Mouse (Mus musculus) limb, embryonic 10.5 days (tissue): ENCODE data around the gene Igflr1. TPM values are rescaled to one million over a fixed set of nuclear protein-coding genes. Genes with fewer than 3 reads are reported as not detected.

ENCODE experiments used
- DNase-seq: peaks from one replicate; pipeline ENCODE4 v3.0.0-alpha.2; 2017; ENCODE audit warnings: low spot score
- H3K27ac ChIP-seq: fragments of 300-500 bp; sonication (generic); 2 replicates; pipeline ENCODE4 v1.5.1; 2016; ENCODE audit warnings: mild to moderate bottlenecking
- H3K27me3 ChIP-seq: fragments of 300-500 bp; sonication (generic); 2 replicates; pipeline ENCODE4 v1.6.1; 2016; ENCODE audit warnings: low read depth, mild to moderate bottlenecking; ENCODE audit not compliant: poor library complexity, severe bottlenecking
- H3K36me3 ChIP-seq: fragments of 300-500 bp; sonication (generic); 2 replicates; pipeline ENCODE4 v1.6.1; 2016; ENCODE audit warnings: mild to moderate bottlenecking, moderate library complexity
- H3K4me1 ChIP-seq: fragments of 300-500 bp; sonication (generic); 2 replicates; pipeline ENCODE4 v1.6.1; 2016
- H3K4me3 ChIP-seq: fragments of 300-500 bp; sonication (generic); 2 replicates; pipeline ENCODE4 v1.5.1; 2016; ENCODE audit warnings: mild to moderate bottlenecking, moderate library complexity
- H3K9me3 ChIP-seq: fragments of 300-500 bp; sonication (generic); replicated peaks from 2 replicates; pipeline ENCODE4 v1.6.1; 2016; ENCODE audit warnings: mild to moderate bottlenecking
- WGBS: fragments of 180-500 bp; shearing (Covaris S2); methylation state at CpG from one replicate; pipeline ENCODE4 v1.1.7; 2016; 5-methylcytosine and 5-hydroxymethylcytosine counted together
- polyA plus RNA-seq: library from polyadenylated mRNA; unstranded; fragments of >200 nt; fragmentation: Nextera tagmentation; extraction: Ambion mirVana; gene quantifications from 2 replicates; pipeline ENCODE4 v1.2.1, GENCODE M21; 2016

Gene Igflr1
- polyA plus RNA-seq, 1 experiment from 2014 or later, result 5.7 TPM

GRCm38 (mm10) chr7:30534633-30535577 lies 30.3 kb upstream of the Igflr1 start, which contains the start of gene Arhgap33:
Arhgap33 (minus strand) TSS chr7:30535060.
- peak; percentile 97 for DNase-seq

GRCm38 (mm10) chr7:30540572-30540971 lies 24.7 kb upstream of the Igflr1 start:
- DNase-seq, result no peak
- no peak overlapping the region for H3K4me3 ChIP-seq
- H3K27ac ChIP-seq, result no peak overlapping the region
- peaks cover 3% of the 10 kb centered on the region for H3K4me1 ChIP-seq
- 85% methylated on average over 7 of the region's 7 CpGs for WGBS
- no peaks in the 10 kb centered on the region for H3K9me3 ChIP-seq
- H3K27me3 ChIP-seq, result no peaks in the 10 kb centered on the region
- peaks cover 62% of the 10 kb centered on the region for H3K36me3 ChIP-seq

More at GRCm38 (mm10) chr7:30534633-30535577, 30.3 kb upstream of the Igflr1 start, which contains the start of gene Arhgap33:
- H3K27ac ChIP-seq, result peak within 1 kb of the TSS; percentile 90
- H3K4me3 ChIP-seq, result peak within 1 kb of the TSS; percentile 71
- H3K36me3 ChIP-seq, result peaks cover 52% of the 10 kb centered on the region
- peaks cover 11% of the 10 kb centered on the region for H3K27me3 ChIP-seq
- H3K9me3 ChIP-seq, result no peaks in the 10 kb centered on the region
- peaks cover 26% of the 10 kb centered on the region for H3K4me1 ChIP-seq
- WGBS, result under 1% methylated on average over 71 of the region's 84 CpGs

- Histone ChIP-seq H3K27ac (no peak overlapping the region), H3K9me3 (no peaks in the 10 kb centered on the region), H3K4me1 (no peaks in the 10 kb centered on the region), H3K36me3 (peaks cover 87% of the 10 kb centered on the region), H3K27me3 (no peaks in the 10 kb centered on the region), H3K4me3 (no peak overlapping the region)
- 95% methylated on average over 2 of the region's 2 CpGs for WGBS
- no peak for DNase-seq
Measured at GRCm38 (mm10) chr7:30544327-30544726, 20.9 kb upstream of the Igflr1 start.

GRCm38 (mm10) chr7:30549880-30550279 lies 15.3 kb upstream of the Igflr1 start:
- Histone ChIP-seq H3K27ac (no peak overlapping the region), H3K36me3 (peaks cover 58% of the 10 kb centered on the region), H3K9me3 (no peaks in the 10 kb centered on the region), H3K4me3 (no peak overlapping the region), H3K4me1 (peaks cover 14% of the 10 kb centered on the region), H3K27me3 (no peaks in the 10 kb centered on the region)
- 91% methylated on average over 2 of the region's 2 CpGs for WGBS
- DNase-seq, result no peak

- Histone ChIP-seq H3K4me1 (peaks cover 14% of the 10 kb centered on the region), H3K27ac (no peak overlapping the region), H3K27me3 (no peaks in the 10 kb centered on the region), H3K36me3 (peaks cover 60% of the 10 kb centered on the region), H3K9me3 (no peaks in the 10 kb centered on the region), H3K4me3 (peak overlapping the region; percentile 67; the same call in 1 of the 2 replicates)
- 97% methylated on average over 1 of the region's 1 CpGs for WGBS
- no peak for DNase-seq
Measured at GRCm38 (mm10) chr7:30550603-30551002, 14.6 kb upstream of the Igflr1 start.

GRCm38 (mm10) chr7:30551445-30552101 lies 13.7 kb upstream of the Igflr1 start:
- Histone ChIP-seq H3K4me3 (peak overlapping the region; percentile 67), H3K27ac (peak overlapping the region; percentile 95), H3K27me3 (no peaks in the 10 kb centered on the region), H3K4me1 (peaks cover 17% of the 10 kb centered on the region), H3K9me3 (no peaks in the 10 kb centered on the region), H3K36me3 (peaks cover 60% of the 10 kb centered on the region)
- WGBS, result 4% methylated on average over 10 of the region's 10 CpGs
- no peak for DNase-seq

GRCm38 (mm10) chr7:30552102-30553020 lies 12.9 kb upstream of the Igflr1 start, which contains the start of the genes Hspb6 and Proser3:
Hspb6 (plus strand) TSS chr7:30552178.
Proser3 (minus strand) TSS chr7:30552299.
- peaks cover 23% of the 10 kb centered on the region for H3K4me1 ChIP-seq
- 1% methylated on average over 44 of the region's 44 CpGs for WGBS
- H3K27me3 ChIP-seq, result no peaks in the 10 kb centered on the region
- H3K36me3 ChIP-seq, result peaks cover 60% of the 10 kb centered on the region
- H3K4me3 ChIP-seq, result peak within 1 kb of the TSS; percentile 67
- H3K27ac ChIP-seq, result peak within 1 kb of the TSS; percentile 95
- peak; percentile 92 for DNase-seq
- H3K9me3 ChIP-seq, result no peaks in the 10 kb centered on the region

GRCm38 (mm10) chr7:30553021-30553589 lies 12.1 kb upstream of the Igflr1 start:
- peak; percentile 53 for DNase-seq
- peak overlapping the region; percentile 67 for H3K4me3 ChIP-seq
- peaks cover 60% of the 10 kb centered on the region for H3K36me3 ChIP-seq
- H3K9me3 ChIP-seq, result no peaks in the 10 kb centered on the region
- H3K27me3 ChIP-seq, result no peaks in the 10 kb centered on the region
- peaks cover 28% of the 10 kb centered on the region for H3K4me1 ChIP-seq
- 11% methylated on average over 23 of the region's 23 CpGs for WGBS
- peak overlapping the region; percentile 95 for H3K27ac ChIP-seq

- Histone ChIP-seq H3K27ac (no peak overlapping the region), H3K36me3 (peaks cover 51% of the 10 kb centered on the region), H3K27me3 (no peaks in the 10 kb centered on the region), H3K9me3 (no peaks in the 10 kb centered on the region), H3K4me1 (peaks cover 37% of the 10 kb centered on the region), H3K4me3 (peak overlapping the region; percentile 67)
- 86% methylated on average over 22 of the region's 22 CpGs for WGBS
- DNase-seq, result no peak
Measured at GRCm38 (mm10) chr7:30553810-30554584, 11.2 kb upstream of the Igflr1 start.

GRCm38 (mm10) chr7:30556894-30557536 lies 8.2 kb upstream of the Igflr1 start:
- H3K27ac ChIP-seq, result no peak overlapping the region
- H3K4me3 ChIP-seq, result 0 out of 2 replicates have a peak overlapping the region, but pooled peaks have one; percentile 9
- H3K4me1 ChIP-seq, result peaks cover 44% of the 10 kb centered on the region
- no peak for DNase-seq
- H3K36me3 ChIP-seq, result peaks cover 47% of the 10 kb centered on the region
- no peaks in the 10 kb centered on the region for H3K9me3 ChIP-seq
- H3K27me3 ChIP-seq, result no peaks in the 10 kb centered on the region
- 94% methylated on average over 18 of the region's 18 CpGs for WGBS
